27 mouse cellular contexts compared by ENCODE assay signal in genomic region chr13:90545816-90546215, GRCm38 (mm10).
"Had no signal": no experiment of that assay in that cellular context is flagged by ENCODE, and none has a peak within 500 bp of the region (broad histone marks: within the 10 kb centered on the region; RNA-seq: fewer than 3 reads in every experiment).

No protein-coding gene starts in this region.

- H3K36me3 ChIP-seq: heart, embryonic 10.5 days; heart, embryonic 12.5 days; hindbrain, embryonic 10.5 days; hindbrain, embryonic 12.5 days; intestine, embryonic 15.5 days; limb, embryonic 10.5 days; limb, embryonic 12.5 days; liver, embryonic 13.5 days had no signal

- DNase-seq: gastrocnemius, adult 2 months; gastrocnemius, postnatal 10 days; gastrocnemius, postnatal 25 days; heart, adult 11 months; heart, adult 2 months; heart, postnatal 10 days; heart, postnatal 4 days; kidney, adult 18-20 months; kidney, adult 8-10 months; kidney, postnatal 10 days; kidney, postnatal 25 days; layer of hippocampus, adult 9-11 months; liver; liver, embryonic 13.5 days had no signal

- H3K27ac ChIP-seq: gastrocnemius, adult 2 months; heart, adult 2 months; heart, embryonic 10.5 days; hindbrain, embryonic 10.5 days; hindbrain, embryonic 12.5 days; hindbrain, embryonic 14.5 days; intestine, embryonic 15.5 days; left cerebral cortex, adult 2 months; limb, embryonic 10.5 days; limb, embryonic 12.5 days; liver, embryonic 13.5 days had no signal

- H3K4me2 ChIP-seq: heart, embryonic 12.5 days; hindbrain, embryonic 12.5 days; hindbrain, embryonic 14.5 days; intestine, embryonic 15.5 days; limb, embryonic 12.5 days; liver, embryonic 11.5 days; liver, embryonic 13.5 days had no signal

- H3K4me1 ChIP-seq: heart, embryonic 10.5 days; heart, embryonic 12.5 days; hindbrain, embryonic 10.5 days; hindbrain, embryonic 12.5 days; intestine, embryonic 15.5 days; limb, embryonic 10.5 days; limb, embryonic 12.5 days; liver, embryonic 13.5 days had no signal

- H3K4me3 ChIP-seq: gastrocnemius, adult 2 months; heart, adult 2 months; heart, embryonic 10.5 days; heart, embryonic 12.5 days; hindbrain, embryonic 10.5 days; hindbrain, embryonic 12.5 days; intestine, embryonic 15.5 days; left cerebral cortex, adult 2 months; limb, embryonic 10.5 days; limb, embryonic 12.5 days; liver, embryonic 13.5 days had no signal

- ATAC-seq: hindbrain, embryonic 16.5 days; inflammation-experienced regulatory T-cells, adult 6 months; intestine, embryonic 15.5 days; intestine, postnatal 0 days had no signal

- H3K27me3 ChIP-seq: heart, embryonic 12.5 days; hindbrain, embryonic 12.5 days; intestine, embryonic 15.5 days; limb, embryonic 12.5 days; liver, embryonic 13.5 days had no signal
